Mouse (Mus musculus) ovary, postnatal 10 days (tissue): ENCODE data around the gene Rnf181.

ENCODE experiments used
- DNase-seq: peaks from one replicate; pipeline ENCODE4 v3.0.0; 2022; ENCODE audit warnings: low spot score

The Rnf181 gene

DNA sequence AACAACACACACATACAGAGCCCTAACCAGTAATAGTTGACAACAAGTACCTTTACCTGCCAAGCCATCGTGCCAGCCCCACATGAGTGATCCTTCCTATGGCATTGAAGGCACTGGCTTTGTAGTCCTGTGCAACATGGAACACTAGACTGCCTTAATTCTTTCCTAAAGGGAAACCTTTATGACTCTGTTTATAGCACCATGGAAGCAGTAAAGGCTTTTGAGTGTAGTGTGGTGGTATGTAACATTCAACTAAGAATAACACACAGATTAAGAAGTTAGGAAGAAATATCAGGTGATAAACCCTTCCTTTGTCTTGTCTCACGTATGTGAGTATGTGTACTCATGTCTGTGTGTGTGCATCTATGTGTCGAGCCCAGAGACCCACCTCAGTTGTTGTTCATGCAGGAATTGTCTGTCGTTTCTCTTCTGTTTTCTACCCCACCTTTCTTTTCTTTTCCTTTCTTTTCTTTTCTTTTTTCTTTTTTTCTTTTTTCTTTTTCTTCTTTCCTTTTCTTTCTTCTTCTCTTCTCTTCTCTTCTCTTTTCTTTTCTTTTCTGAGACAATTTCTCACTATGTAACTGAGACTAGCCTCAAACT lies at the start of gene Rnf181:
Rnf181 (minus strand) TSS at position 113 of the 600 bp plus-strand sequence.
- DNase-seq, result no peak

DNA sequence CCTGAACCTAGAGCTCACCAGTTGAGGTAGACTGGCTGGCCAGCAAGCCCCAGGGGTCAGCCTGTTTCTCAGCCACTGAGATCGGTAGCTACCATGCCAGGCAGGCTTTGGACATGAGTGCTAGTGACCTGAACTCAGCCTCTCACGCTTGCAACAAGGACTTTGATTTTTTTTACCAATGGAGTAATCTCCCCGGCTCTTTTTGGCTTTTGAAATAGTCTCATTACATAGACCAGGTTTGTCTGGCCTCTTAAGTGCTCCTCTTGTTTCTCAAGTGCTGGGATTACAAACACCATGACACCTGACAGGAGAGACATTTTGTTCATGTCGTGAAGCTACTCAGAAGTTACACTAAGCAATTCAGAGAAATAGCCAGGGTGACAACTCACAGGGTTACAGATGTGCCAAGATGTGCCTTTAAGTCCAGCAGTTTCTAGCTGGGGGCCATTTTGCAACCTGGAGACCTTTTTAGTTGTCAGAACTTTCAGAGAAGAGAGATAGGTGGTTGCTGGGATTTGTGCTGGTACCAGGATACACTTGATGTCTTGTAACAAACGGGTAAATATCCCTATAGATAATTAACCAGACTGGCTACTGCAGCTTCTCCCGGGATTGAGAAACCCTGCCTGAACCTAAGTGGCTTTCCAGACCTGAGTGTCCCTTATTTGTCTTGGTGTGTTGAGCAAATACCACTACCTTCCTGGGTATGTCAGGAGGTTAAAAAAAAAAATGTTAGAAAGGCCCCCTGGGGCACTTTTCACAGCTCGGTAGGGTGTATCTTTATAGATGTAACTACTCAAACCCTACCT lies 49.4 kb upstream of the Rnf181 start:
- no peak for DNase-seq

DNA sequence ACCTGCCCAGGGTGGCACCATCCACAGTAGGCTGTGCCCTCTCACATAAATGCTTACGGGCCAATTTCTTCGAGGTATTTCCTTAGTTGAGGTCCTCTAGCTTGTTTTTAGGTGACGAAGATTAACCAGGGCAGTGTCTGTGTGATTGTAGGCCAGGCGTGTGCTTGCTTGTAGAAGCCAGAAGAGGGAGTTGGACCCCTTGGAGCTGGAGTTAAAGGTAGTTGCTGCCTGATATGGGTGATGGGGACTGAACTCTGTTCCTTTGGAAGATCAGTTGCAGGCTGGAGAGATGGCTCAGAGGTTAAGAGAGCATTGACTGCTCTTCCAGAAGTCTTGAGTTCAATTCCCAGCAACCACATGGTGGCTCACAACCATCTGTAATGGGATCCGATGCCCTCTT lies 48.4 kb upstream of the Rnf181 start:
- DNase-seq, result no peak

DNA sequence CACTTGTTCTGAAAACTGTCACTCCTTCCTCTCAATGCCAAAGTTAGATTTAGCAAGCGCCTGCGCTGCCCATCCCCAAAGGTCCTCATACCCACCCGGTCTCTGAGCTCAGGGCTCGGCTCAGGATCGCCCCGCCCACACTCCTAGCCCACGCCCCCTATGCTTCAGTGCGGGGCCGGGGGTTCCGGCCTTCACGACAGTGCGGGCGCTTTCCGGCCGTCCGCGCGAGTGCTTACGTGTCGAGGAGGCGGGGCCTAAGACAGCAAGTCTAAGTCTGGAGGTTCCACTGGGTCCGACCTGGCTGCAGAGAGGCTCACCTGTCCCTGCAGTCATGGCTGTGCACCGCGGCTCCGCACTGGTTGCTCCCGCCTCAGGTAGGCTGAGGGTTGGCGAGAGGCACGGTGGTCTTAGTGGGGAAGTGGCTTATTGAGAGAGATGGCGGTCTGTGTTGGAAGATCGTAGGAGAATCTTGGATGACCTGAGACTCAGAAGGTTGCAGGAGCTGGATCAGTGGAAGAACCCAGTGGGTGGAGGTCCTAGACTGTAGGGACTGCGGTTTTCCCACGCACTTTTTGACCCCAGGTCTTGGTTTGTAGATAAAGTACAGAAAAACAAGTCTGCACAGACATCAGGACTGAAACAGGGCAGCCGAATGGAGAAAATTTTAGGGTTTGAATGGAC lies 47.5 kb upstream of the Rnf181 start, which contains the start of gene Ggcx:
Ggcx (plus strand) TSS at position 233 of the 681 bp plus-strand sequence.
- peak; percentile 84 for DNase-seq

DNA sequence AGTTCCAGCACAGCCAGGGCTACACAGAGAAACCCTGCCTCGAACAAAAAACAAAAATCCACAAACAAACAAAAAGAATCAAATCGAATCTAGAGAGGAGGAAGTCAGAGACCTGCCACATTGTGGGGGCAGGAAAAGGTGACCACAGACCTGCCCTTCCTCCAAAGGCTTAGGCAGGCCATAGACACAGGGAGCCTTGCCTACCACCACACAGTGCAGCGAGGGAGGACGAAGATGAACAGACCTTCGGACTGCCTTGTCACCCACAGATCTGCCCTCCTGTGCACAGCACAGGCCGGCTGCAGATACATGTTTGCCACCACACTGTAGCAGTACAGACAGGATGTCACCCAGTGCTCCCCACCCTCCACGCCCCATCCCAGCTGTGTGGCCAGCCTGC lies 43.8 kb upstream of the Rnf181 start:
- DNase-seq, result no peak

DNA sequence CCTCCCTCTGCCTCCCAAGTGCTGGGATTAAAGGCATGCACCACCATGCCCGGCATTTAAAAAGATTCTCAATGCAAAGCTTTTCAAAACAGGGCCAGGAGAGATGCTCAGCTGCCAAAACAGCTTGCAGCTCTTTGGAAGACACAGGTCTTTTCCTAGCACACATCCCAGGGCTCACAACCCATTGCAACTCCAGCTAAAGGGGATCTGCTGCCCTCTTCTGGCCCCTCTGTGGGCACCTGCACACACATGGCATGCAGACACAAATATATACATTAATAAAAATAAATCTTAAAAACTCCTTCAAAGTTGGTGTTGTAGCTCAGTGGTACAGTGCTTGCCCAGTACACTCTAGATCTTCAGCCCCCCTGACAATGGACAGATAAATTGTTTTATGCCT lies 43.2 kb upstream of the Rnf181 start:
- no peak for DNase-seq

DNA sequence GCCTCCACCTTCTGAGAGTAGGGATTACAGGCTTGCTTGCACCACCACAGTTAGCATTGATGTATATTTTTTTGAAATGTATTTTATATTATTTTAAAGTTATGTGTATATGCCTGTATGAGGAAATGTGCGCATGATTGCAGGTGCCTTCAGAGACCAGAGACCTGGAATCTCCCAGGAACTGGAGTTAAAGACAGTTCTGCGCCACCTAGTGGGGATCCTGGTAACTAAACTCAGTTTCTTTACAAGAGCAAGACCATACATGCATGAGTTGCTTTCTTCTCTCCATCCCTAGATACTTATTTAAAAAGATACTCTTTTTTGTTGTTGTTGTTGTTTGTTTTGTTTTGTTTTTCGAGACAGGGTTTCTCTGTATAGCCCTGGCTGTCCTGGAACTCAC lies 42.8 kb upstream of the Rnf181 start:
- DNase-seq, result no peak

DNA sequence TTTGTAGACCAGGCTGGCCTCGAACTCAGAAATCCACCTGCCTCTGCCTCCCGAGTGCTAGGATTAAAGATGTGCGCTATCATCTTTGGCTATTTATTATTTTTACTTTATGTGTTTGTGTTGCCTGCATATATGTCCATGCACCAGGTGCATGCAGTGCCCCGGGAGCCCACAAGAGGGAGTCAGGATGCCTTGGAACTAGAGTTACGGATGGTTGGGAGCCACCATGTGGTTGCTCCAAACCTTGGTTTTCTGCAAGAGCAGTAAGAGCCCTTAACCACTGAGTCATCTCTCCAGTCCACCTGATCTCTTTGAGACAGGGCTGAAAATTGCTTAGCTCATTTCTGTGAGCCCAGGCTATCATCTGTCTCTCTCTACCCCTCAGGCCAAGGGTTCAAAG lies 40.4 kb upstream of the Rnf181 start:
- peak; percentile 69 for DNase-seq

DNA sequence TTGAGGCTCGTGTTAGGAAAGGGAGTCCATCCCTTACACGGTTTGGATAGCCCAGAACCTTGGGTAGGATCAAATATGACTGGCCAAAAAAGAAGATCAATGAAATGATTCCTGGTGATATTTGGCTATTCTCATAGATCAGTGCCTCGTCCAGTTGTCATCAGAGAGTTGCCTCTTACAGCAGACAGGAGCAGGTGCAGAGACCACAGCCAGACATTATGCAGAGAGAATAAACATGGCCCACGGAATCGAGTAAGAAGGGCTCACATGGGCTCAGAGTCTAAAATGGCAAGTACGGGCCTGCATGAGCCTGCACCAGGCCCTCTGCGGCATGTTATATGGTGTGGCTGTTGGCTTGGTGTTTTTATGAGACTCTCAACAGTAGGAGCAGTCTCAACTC lies 38.6 kb upstream of the Rnf181 start:
- DNase-seq, result no peak

DNA sequence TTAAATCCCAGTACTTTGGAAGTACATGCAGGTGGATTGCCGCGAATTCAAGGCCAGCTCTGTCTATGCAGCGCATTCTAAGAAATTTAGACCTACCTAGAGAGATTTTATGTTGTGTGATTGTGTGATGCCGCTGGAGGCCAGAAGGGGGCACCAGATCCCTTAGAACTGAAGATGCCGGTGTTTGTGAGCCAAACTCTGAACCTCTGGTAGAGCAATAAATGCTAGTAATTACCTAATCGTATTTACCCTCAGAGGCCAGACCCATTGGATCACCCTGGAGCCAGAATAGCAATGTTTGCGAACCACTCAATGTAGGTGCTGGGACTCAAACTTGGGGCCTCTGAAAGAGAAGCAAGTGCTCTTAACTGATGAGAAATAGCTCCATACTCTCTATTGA lies 35.1 kb upstream of the Rnf181 start:
- DNase-seq, result peak; percentile 56

DNA sequence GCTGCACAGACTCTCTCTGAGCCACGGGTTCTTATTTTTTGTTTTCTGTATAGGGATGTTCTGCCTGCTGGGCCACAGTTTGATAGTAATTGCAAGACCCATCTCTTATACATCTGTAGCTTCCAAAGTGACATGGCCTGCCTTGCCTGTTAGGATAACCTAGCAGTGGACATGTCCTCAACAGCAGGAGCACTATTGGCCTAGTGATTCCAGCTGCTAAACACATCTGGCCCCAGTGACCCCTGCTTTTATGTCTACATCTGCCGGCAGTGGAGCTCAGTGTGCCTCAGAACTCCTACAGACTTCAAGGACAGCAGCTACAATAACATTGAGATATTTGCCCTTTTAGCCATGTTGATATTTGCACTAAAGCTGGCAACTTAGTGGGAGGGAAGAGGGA lies 33.2 kb upstream of the Rnf181 start:
- DNase-seq, result no peak

DNA sequence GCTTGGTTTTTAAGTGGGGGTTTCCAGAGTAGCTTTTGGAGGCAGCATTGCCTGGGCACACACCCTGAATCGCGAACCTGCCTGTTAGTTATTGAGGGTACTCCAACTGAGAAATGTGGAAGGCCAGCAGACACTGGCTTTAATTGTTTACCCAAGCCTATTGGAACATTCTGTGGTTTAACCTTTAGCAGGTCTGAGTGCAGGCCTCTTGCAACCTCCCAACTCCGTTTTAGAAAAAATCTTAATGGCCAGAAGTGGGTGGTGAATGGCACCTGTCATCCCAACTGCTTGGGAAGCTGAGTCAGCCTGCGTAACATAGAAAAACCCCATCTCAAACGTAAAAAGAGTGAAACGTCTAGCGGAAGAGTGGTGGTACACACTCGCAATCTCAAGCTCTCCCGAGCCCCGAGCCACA lies 30.1 kb upstream of the Rnf181 start:
- DNase-seq, result no peak

DNA sequence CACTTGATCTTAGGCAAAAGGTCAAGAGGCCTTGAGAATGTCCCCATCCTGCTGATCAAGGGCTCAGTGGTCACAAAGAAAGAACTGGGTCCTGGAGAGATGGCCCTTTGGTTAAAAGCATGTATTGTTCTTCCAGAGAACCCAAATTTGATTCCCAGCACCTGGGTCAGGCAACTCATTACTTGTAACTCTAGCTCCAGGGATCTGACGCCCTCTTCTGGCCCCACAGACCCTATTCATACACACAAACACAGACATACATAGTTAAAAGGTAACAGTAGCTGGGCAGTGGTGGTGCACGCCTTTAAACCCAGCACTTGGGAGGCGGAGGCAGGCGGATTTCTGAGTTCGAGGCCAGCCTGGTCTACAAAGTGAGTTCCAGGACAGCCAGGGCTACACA lies 25.6 kb upstream of the Rnf181 start:
- no peak for DNase-seq

DNA sequence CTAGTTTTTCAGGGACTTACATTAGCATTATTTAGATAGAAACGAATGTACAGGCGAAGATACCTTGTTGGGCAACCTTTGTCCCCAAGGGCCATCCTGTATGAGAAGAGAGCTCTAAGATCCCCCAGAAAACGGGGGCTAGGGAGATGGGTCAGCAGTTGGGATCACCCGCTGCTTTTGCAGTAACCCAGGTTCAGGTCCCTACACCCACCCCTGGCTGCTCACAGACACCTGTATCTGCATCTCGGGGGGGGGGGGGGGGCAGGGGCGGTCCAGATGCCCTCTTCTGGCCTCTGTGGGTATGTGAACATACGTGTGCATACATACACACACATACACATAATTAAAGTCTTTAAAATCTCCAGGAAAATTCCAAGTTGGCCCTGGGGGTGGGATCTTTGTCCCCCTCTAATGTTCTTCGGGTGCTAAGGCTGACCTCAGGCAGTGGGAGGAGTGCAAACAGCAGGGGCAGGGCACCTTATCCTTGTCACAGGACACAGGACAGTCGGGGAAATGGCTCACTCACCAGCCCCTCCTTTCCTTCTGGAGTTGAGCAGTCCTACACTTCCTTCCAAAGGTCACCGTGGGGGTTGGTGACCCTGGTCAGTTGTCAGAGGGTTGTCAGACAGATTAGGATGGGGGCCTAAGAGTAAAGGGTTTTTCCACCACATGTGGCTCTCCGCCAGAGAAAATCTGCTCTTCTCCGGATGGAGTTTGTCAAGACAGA lies 24.2 kb upstream of the Rnf181 start:
- DNase-seq, result peak; percentile 42

DNA sequence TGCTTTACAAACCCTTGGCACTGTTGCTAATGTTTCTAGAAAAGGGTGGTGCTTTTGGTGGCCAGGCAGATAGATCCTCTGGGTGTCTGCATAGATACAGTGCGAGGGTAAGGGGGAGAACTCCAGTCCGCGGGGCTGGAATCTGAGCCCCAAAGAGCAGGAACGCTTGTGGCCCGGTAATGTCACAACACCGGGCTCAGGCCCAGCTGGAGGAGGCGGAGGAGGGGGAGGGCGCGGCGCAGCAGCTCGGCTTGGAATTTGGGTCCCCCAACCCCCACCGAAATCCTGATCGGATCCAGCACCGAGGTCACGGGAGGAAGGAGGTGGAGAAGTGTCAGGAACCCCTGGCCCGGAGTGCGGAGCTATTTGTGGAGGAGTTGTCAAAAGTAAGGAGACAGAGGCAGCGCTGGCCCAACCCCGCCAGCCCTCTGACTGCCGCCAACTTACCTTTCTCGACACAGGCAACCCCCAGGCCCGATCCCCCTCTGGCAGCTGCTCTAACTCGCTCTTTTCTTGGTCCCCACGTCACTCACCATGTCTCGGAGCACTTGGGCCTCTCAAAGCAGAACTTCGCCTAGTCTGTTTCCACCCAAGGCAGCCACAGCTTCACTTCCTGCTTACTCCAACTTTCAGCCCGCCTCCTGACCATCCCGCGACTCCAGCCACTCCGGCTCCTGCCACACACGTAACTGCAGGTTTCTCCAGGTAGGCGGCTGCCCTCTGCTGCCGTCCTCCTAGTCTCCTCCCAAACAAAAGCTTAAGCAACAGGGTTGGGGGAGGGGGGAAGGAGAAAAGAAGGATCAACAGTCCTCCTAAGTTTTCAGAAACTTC lies 23.4 kb upstream of the Rnf181 start, which contains the start of gene Vamp8:
Vamp8 (minus strand) TSS at position 763 of the 831 bp plus-strand sequence.
- peak; percentile 77 for DNase-seq

DNA sequence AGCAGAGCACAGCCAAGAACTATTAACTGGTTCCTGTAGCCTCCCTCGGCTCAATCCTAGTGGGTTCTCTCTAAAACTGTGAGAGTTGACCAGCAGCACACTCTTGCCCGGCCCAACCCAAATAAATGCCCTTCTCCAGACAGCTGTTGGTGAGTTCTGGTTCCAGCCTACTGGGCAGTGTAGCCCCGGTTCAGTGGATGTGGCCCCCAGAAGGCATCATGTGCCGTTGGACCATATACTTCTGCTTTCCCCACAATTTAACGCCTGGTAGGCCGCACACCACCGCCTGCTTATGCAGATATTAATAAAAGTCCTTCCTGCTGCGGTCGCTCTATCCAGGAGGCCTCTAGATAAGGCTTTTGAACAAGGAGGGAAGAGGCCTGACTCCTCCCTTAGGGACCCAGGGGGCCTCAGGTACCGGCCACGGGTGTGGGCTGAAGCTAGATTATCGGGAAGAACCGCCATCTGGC lies 22.8 kb upstream of the Rnf181 start:
- peak; percentile 39 for DNase-seq

DNA sequence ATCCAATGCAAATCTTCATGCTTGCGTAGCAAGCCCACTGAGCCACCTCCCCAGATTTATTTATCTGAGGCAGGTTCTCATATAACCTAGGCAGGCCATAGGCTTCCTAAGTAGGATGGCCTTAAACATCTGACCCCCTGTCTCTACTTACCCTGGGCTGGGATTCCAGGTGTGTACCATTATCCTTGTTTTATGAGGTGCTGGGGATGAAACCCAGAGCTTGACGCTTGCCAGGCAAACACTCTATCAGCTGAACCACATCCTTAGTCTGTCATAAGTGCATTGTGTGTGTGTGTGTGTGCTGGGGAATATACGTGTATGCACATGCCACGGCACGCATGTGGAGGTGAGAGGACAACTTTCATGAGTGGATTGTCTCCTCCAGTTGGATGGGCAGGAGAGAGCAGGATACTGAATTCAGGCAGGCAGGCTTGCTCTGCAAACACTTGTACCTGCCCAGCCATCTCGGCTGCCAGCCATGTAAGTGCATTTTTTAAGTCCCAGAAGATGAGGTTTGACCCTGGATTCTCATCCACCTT lies 22.1 kb upstream of the Rnf181 start:
- no peak for DNase-seq

DNA sequence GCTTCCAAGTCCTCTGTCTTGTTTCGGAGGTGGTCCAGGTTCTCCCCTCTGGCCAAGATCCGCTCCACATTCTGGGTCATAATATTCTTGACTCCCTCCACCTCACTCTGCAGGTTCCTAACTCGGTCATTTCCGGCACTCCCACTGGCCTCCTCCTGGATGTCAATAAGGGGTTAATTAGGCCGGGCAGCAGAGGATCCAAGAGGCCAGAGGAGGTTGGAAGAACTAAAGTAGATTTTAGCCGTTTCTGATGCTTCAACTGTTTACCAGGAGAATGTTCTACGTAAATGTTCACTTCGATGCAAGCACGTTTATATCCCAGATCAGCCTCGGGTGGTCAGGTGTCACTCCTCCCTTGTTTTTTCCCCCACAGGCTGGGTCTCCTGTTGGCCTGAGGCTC lies 21.5 kb upstream of the Rnf181 start:
- no peak for DNase-seq

DNA sequence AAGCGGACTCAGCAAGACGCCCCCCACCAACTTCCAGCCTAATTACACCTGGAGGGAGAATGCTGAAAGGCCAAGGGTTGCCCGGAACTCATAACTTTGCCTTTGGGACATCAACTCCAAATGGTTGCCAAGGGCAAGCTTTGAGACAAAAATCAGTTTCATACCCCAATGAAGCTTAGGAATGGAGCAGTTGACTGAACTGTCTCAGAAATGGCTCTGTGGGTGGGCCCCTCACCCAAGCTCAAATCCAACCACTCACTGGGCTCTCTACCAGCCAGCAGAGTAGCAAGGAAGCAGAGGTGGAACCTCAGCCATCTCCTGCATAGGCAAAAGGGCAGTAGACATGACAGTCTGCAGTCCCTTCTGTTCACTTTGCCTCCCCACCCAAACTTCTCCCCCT lies 21.1 kb upstream of the Rnf181 start:
- DNase-seq, result no peak

DNA sequence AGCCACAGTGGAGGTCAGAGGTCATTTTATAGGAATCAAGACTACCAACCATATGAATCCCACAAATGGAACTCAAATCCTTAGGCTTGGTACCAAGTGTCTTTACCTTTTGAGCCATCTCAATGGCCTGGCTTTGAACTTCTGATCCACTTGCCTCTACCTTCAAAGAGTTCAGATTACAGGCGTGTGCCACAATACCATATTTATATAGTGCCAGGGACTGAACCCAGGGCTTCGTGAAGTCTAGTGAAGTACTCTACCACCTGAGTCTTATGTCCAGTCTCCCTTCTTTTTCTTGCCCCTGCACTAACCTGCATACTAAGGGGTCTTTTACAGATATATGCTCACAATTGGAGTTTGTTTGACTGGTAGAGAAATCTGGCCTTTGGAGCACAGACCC lies 19.8 kb upstream of the Rnf181 start:
- DNase-seq, result no peak

DNA sequence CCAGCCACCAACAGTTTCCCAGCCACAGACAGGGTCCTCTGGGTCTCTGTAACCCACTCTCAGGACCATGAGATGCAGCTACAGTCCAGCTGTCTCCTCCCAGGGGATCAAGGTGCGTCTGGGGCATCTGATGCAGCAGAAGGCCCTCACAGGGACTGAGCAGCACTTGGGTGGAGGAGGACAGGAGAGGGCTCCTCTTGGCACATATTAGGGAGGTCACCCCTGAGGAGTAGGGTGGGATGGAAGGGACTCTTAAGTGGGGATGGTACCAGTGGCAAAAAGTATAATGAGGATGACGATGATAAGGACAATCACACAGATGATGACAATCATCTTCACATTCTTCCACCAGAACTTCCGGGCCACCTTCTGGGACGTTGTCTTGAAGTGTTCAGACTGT lies 18.5 kb upstream of the Rnf181 start:
- DNase-seq, result no peak
